Mouse (Mus musculus) heart, postnatal 4 days (tissue): Measurements from ENCODE around the gene Nfat5. TPM values are rescaled to one million over a fixed set of nuclear protein-coding genes. Genes with fewer than 3 reads are reported as not detected.

Experiments
- DNase-seq: peaks from one replicate; pipeline ENCODE4 v3.0.0; 2021
- total RNA-seq, 2 experiments: library from RNA; stranded (reverse); gene quantifications; 2 replicates each; pipeline ENCODE4 v1.2.3; 2021

The Nfat5 gene
- total RNA-seq, 2 experiments from 2014 or later = 46.5 to 49.4 TPM

GRCm38 (mm10) chr8:107399495-107399894, 106.2 kb downstream of the Nfat5 start:
- no peak for DNase-seq

GRCm38 (mm10) chr8:107401866-107402265, 108.6 kb downstream of the Nfat5 start:
- DNase-seq = no peak

GRCm38 (mm10) chr8:107403038-107403781, 109.9 kb downstream of the Nfat5 start, which contains the start of gene Nqo1:
TSS of gene Nqo1 (minus strand) at chr8:107403206.
- DNase-seq = peak; percentile 85

- DNase-seq = no peak
Observed at GRCm38 (mm10) chr8:107404057-107404456, 110.8 kb downstream of the Nfat5 start.

DNA sequence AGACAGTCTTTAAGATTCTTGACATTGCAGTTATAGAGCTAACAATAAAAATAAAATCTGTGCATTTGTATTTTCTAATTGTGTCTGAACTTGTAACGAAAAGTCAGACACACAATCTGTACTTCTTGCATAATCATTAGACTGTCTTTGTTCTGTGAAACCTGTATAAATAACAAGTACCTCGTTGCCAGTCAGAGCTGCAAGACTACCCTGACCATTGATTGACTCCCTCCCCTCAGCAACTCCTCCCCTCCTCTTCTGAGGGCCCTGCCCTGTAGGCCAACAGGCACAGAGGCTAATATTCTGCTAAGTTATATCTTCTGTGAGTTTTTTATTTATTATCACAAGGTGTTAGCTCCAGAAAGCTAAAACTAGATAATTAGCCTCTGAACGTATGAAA, 112.7 kb downstream of the Nfat5 start:
- DNase-seq = no peak

DNA sequence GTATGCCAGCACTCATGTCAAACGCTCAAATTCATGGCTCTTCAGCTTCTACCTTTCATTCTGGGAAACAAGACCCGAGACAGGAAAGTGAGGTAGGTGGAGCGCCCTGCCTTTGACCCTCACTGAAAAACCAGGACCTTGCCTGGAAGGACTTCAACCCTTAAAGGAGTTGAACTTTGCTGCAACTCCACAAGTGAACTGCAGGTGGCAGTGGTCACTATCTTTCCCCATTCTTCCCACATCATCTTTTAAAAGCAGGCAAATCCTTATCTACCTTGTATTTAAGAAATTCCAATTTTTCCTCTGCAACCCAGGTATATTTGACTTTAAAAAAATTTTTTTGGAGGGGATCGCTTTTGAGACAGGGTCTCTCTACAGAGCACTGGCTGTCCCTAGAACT, 118.1 kb downstream of the Nfat5 start:
- no peak for DNase-seq

- no peak for DNase-seq
Observed at GRCm38 (mm10) chr8:107412552-107412951, 119.3 kb downstream of the Nfat5 start.

DNA sequence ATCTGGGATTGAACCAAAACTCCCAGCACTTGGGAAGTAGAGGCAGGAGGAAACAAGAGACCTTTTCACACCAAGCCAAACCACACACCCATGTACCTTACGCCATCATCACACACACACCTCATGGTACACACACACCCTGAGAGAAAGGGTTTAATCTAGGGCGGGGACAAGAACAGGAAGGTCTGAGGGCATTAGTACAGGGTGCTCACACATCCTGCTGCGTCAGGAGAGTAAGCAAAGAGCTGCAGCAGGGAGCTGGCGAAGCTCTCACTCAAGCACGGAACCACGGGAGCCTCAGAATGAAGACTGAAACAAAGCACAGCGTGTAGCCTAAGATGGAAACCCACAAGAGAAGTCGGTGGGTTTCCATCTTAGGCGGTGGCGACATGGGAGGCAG, 120.6 kb downstream of the Nfat5 start:
- no peak for DNase-seq

DNA sequence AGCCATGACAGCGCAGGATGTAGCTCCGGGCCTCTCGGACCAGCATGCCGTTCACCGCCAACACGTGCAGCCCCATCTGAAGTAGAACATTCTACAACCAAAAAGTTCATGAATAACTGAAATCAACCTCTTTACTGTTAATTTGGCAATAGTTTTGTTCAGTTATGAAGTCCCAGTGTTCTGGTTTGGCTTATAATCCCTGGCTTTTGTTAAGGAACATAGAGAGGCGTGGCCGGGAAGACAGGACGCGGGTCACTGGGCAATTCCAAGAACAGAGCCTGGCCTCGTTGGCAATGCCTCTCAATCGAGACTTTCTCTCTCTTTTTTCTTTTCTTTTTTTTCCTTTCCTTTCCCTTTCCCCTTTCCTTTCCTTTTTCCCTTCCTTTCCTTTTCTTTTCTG, 123.7 kb downstream of the Nfat5 start:
- no peak for DNase-seq

- no peak for DNase-seq
Observed at GRCm38 (mm10) chr8:107424176-107424575, 130.9 kb downstream of the Nfat5 start.

GRCm38 (mm10) chr8:107424597-107425229, 131.4 kb downstream of the Nfat5 start, which contains the start of gene Nob1:
TSS of gene Nob1 (minus strand) at chr8:107425051.
- peak; percentile 98 for DNase-seq

GRCm38 (mm10) chr8:107425230-107425597, 131.9 kb downstream of the Nfat5 start:
- no peak for DNase-seq

Other genes starting within 250 kb of the Nfat5 start
- 10 to 100 TPM; 39.0 TPM for gene Pdf, start 244.9 kb upstream of the Nfat5 start, total RNA-seq
- 10 to 100 TPM; 16.9 to 18.3 TPM for gene Cog8, start 236.8 kb upstream of the Nfat5 start, total RNA-seq
- 10 to 100 TPM; 37.4 to 41.1 TPM for gene Nip7, start 236.6 kb upstream of the Nfat5 start, total RNA-seq
- gene Tmed6, start 227.8 kb upstream of the Nfat5 start, total RNA-seq = not detected
- gene Terf2, start 196.9 kb upstream of the Nfat5 start, total RNA-seq = 10 to 100 TPM; 20.2 to 25.1 TPM
- 10 to 100 TPM; 55.6 to 59.6 TPM for gene Cyb5b, start 142.8 kb upstream of the Nfat5 start, total RNA-seq
- gene Nqo1, start 109.7 kb downstream of the Nfat5 start, total RNA-seq = 10 to 100 TPM; 15.8 to 18.4 TPM
- gene Nob1, start 131.6 kb downstream of the Nfat5 start, total RNA-seq = 10 to 100 TPM; 31.7 to 37.0 TPM
- 10 to 100 TPM; 33.1 to 35.6 TPM for gene Wwp2, start 142.9 kb downstream of the Nfat5 start, total RNA-seq